Mouse (Mus musculus): ENCODE measurements at regions not wholly inside any gene's neighbourhood (a gene's known extent, or its start where the extent isn't known, plus 50 kb on each side); places are given as distances from the start of the nearest gene placed in this dataset.

DNA sequence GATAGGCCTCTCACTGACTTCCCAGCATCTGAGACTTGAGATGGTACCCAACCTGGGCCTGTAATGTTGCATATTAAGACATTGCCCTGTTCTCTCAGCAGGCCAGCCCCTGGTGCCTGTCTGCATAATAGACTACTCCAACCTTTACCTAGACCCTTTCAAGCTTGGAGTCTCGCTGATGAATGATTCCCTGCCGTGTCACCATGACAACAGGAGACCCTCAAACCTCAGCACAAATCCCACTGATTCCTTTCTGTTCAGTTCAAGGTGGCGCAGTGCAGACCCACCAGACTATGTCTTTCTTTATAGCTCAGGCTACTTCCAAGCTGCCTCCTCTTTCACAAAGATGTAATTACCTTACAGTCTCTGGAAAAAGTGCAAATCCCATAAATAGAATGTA is 172.0 kb downstream of the Dcdc2c start:
- no peak for DNase-seq (ENCODE audit: low spot score in 2 of 2)

- DNase-seq (ENCODE audit: low spot score in 2 of 2) = no peak
Observed at GRCm38 (mm10) chr12:28377968-28378367, 174.2 kb downstream of the Dcdc2c start.

DNA sequence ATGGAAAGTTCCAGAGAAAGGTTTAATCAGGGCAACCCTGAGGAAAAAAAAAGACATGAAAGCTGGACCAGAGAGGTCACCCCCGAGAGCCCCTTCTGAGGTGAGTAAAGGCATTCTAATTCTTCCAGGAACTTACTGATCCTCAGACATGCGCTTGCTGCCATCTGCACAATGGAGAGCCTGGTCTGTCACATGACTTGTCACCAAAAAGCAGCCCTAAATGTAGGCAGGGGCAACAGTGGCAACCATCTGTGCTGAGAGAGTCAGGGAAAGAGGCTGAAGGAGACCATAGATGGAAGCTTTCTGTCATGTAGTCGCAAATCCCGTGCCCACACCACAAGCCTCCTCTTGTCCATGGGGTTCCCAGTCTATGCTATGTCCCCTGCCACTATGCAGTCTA is 174.8 kb downstream of the Dcdc2c start:
- no peak for DNase-seq (ENCODE audit: low spot score in 2 of 2)

GRCm38 (mm10) chr12:28376770-28377169 is 175.4 kb downstream of the Dcdc2c start:
- no peak for DNase-seq (ENCODE audit: low spot score in 2 of 2)

- DNase-seq (ENCODE audit: low spot score in 2 of 2) = no peak
Observed at GRCm38 (mm10) chr12:28365304-28365703, 186.9 kb downstream of the Dcdc2c start.

DNA sequence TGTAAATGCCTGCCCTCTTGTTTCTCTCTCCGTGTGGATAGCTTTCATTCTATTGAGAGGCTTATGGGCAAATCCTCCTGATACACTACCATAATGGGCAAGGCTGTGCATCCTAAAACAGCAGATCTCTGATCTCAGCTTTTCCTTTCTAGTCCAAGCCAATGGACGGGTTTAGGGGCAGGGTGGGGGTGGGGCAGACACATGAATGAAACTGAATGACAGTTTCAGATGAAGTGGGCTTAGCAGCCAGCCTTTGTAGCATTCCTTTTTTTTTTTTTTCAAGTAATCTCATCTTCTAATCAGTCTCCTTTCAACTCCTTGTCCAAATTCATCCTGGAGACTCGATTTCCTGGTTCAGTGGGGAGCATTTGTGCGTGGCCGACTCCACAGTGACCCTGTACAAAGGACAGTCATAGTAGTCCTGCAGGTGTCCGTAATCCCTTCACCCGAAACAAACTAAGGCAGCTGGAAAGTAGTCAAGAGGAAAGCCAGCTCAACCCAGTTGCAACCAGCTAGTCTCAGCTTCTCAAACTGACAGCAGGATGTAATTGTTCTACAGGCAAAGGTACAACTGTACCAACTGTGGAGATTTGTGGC is 193.4 kb downstream of the Dcdc2c start:
- no peak for DNase-seq (ENCODE audit: low spot score in 2 of 2)

DNA sequence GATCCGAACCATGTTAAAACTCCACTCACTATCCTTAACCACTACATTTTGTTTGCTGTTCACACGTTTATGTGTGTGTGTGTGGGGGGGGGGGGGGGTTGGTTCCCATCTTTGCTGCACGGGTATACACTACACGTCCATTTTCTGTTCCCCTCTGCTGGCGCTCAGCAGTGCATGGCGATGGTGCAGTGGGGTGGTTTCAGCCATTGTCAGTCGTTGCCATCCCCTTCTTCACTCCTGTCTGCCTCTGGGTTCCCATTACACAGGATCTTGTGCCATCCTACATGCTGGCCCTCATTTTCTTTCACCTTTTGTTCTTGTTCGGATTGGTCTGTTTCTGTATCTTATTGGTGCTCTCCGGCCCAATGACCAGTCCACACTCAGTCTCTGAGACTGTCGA is 194.4 kb downstream of the Dcdc2c start:
- DNase-seq (ENCODE audit: low spot score in 2 of 2) = no peak

DNA sequence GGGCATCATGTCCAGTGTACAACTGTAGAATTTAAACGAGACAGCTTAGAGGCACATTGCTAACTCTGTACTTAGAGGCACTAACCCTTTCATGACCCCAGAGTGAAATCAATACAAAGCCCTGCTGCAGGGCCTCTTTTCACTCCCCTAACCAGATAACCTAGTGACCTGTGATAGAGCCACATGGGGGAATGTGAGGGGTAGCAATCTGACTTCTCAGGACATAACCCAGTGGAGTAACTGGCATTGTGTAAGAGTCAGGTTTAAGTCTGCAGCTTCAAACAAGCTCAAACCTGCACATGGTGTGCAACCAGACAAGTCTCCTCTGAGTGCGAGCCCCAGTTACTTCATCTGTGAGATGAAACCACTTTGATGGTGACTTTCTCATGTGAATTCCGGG is 199.1 kb downstream of the Dcdc2c start:
- no peak for DNase-seq (ENCODE audit: low spot score in 2 of 2)

DNA sequence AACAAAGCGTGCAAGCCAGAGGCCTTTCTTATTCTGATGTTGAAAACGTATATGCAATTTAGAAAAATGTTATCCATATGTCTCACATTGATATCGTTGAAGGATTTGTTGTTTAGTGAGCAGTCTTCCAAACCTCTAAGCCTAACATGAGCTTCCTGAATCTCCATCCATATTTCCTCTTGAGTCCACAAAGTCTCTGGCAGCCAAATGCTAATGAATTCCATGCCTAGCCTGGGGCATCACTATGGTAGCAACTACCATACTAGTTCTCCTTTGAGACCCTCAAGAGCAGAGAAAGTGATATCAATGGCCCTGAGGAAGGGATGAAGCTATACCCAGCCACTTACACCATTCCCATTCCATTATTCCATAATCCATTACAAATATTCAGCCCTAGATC is 199.6 kb downstream of the Dcdc2c start:
- DNase-seq (ENCODE audit: low spot score in 2 of 2) = no peak

DNA sequence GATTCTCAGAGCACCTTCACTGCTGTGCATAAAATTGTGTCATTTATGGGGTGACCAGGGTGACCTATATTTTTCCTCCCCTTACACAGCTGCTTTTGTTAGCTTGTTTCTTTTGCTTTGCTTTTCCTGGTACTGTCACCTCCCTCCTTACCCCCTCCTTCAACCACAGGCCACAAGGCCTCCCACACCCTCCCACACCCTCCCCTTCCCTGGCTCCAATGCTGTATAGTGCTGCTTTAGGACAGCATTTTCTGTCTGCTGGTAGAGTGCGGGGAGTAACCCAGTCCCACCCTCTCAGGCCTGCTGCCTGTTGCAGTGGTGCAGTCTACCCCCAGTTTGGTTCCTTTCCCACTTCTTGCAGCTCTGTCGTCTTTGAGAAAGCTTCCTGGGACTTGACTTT is 209.5 kb downstream of the Dcdc2c start:
- DNase-seq (ENCODE audit: low spot score in 2 of 2) = no peak

DNA sequence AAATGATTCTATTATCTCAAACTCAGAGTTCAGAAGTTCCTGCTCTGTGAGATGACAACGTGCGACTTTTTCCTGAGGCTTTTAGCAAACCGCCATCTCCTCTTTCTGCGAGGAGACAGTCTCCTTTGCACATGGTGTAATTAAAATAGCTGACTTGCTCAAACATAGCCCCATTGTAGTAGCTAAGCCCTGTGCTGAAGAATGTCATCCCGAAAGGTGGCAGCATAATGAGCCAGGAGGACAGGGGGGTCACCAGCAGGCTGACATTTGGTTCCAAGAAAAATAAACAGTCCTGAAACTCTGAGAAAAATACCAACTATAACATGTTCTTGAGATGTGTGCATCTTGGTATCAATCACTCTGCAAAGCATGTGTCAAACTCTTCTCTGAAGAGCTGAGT is 219.6 kb downstream of the Dcdc2c start:
- no peak for DNase-seq (ENCODE audit: low spot score in 2 of 2)

DNA sequence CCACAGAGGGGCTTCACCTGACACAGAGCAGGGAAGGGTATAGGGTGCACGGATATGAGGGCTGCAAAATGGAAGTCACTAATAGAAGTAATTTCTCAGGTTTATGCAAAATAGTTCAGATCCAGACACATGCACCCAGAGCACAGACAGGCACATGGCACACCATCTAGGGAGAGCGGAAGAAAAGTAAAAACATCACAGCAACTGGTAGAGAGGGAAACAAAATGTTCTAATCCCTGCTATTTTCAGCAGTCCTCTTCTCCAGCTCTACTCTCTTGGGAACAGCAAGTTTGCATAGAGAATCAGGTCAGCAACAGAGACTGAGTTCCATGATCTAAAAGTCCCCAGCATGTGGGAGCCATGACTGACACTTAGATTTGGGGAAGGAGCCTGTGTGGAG is 220.4 kb downstream of the Dcdc2c start:
- DNase-seq (ENCODE audit: low spot score in 2 of 2) = peak in 1 of 2 experiments; percentile 13

GRCm38 (mm10) chr12:28323659-28324058 is 228.5 kb downstream of the Dcdc2c start:
- DNase-seq (ENCODE audit: low spot score in 2 of 2) = no peak

GRCm38 (mm10) chr12:28309226-28309625 is 243.0 kb downstream of the Dcdc2c start:
- DNase-seq (ENCODE audit: low spot score in 2 of 2) = peak in 1 of 2 experiments; percentile 33

DNA sequence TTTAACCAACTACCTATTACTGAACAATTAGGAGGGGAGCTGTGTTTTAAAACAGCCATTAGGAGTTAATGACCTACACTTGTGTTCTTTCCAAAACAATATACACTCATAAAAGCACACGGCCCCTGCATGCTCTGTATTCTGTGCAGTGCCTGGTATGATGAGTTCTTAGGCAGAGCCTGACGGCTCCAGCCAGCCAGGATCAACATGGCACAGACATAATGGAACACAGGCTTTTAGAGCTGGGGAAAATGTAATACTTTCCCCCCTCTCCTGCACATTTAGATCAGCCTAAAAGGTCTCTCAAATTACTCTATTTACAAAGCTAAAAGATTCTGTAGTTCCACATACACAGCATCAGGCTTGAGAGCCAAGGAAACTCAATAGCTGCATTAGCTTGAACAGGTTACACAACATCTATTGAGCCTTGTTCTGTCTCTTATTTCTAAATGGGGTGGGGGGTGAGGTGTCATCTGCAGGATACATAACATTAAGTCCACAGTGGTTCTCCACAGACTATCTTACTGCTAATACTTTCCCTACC is 250.1 kb downstream of the Dcdc2c start:
- DNase-seq (ENCODE audit: low spot score in 2 of 2) = no peak

GRCm38 (mm10) chr12:28288376-28288896 is 263.8 kb downstream of the Dcdc2c start:
- DNase-seq (ENCODE audit: low spot score in 2 of 2) = no peak

- peak in 1 of 2 experiments; percentile 25 for DNase-seq (ENCODE audit: low spot score in 2 of 2)
Observed at GRCm38 (mm10) chr12:28255524-28255923, 296.7 kb downstream of the Dcdc2c start.

DNA sequence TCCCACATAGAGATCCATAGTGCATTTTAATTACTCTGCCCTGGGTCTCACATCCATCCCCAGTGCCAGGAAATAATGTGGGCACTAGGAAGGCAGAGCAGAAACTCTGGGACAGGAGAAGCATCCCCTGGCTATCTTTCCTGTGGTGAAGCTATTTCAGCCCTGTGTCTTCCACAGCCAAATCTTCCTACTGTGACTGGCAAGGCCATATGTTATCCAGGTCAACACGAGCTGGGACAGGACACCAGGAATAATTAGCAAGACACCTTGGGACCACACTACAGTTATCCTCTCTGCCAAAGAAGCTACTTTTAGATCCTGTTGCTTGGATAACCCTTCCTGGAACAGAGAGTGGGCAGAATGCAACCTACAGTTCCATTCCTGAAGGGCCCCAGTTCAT is 301.7 kb downstream of the Dcdc2c start:
- DNase-seq (ENCODE audit: low spot score in 2 of 2) = no peak

GRCm38 (mm10) chr12:28248749-28249148 is 303.4 kb downstream of the Dcdc2c start:
- peak in 1 of 2 experiments; percentile 24 for DNase-seq (ENCODE audit: low spot score in 2 of 2)

DNA sequence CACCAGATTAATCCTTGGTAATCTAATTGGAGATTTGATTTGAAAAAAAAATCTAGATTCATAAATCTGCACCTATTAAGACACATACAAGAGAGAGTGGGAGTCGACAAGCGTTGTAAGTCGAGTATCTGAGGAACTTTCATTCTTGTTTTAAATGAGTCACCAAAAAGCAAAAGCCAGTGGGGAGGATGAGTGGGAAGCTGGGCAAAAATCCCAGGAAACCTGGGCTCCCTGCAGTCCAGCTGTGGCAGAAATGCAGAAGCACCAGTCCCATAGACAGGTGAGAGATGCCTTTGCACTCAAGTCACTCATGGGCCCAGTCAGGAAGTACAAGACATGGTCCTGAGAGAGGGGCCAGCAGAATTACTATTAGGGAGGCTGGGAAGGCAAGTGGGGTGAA is 303.9 kb downstream of the Dcdc2c start:
- DNase-seq (ENCODE audit: low spot score in 2 of 2) = no peak

DNA sequence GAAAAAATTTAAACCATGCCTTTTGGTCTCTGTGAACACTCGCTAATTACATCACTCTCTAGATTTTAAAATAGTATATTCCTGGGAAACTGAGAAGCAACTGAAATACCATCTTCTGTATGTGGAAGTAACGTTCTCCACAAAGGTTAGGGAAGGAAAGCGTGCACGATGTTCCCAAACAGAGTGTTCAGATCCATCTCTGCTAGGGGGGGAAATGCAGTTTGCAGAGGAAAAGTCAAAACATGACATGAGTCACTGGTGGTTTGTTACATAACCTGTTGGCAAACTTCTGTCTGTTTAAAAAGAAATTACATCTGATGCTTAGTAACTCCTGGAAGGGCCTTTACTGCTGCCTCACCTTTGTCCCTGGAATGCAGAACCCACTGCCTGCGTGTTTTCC is 314.2 kb downstream of the Dcdc2c start:
- peak in 1 of 2 experiments; percentile 32 for DNase-seq (ENCODE audit: low spot score in 2 of 2)

GRCm38 (mm10) chr12:28237041-28237440 is 315.2 kb downstream of the Dcdc2c start:
- no peak for DNase-seq (ENCODE audit: low spot score in 2 of 2)

DNA sequence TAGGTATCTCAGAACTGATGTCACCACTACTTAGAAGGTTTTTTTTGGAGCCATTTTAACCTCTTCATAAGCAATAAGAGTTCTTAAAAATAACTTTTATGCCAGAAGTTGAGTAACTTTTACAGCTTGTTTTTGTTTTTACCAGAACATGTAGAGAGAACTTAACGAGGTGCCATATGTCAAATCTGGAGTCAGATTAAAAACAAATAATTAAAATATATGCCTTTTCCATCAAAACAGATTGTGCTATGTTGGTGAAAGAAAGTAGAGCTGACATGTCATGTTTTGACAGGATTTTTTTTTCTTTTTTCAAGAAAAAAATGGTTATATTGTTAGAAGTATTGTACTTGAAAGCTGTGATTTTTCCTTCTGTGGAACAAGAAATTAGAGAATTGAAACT is 349.4 kb downstream of the Dcdc2c start:
- peak in 1 of 2 experiments; percentile 41 for DNase-seq (ENCODE audit: low spot score in 2 of 2)
